8 mouse cellular contexts compared by ENCODE assay signal in the genomic region with DNA sequence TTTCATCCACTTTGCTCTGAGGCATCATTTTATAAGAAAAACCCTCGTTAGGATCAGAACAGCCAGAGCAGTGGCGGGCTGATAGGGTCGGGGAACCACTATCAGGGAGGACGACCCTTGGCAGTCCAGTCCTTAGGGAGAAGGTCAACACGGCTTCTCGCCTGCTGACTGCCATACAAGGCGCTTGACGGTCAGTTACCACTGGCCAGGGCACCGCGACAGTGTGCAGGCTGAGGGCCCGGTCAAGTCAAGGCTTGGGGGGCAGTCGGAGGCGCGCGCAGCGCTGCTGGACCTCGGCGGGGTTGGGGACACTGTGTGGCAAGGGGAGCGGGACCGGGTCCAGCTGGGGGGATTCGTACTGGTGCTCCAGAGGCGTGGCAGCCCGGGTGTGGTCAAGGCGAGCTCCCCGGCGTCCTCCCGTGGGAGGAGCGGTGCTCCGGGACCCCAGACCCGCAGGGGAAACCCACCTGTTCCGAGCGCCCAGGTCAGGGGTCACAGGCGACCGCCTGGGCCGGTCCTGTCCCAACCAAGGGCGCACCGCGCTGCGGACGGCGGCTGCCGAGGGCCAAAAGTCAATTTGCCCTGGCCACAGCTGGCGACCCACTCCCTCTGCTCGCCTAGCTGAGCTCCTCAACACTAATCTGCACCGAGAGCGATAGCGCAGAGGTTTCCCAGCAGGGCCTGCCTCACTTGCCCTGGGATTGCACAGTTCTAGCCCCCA. TPM values are rescaled to one million over a fixed set of nuclear protein-coding genes. Genes with fewer than 3 reads are reported as not detected.
DNase-seq lines count a peak whose midpoint lies in the region; ATAC-seq and TF ChIP-seq lines count a peak whose summit lies in the region.

A gene (minus strand): TSS at position 544 of the 721 bp plus-strand sequence.

- in situ Hi-C loops in ES-E14 (cut with MboI; ENCODE audit: low sequenced_read_pairs in 2 of 2, unreplicated experiment in 2 of 2): no loop called here

- H3K9me3 ChIP-seq in ES-E14 (ENCODE audit: control insufficient read depth, insufficient read depth, low read depth, low read length): no peaks in the 10 kb centered on the region
- H3K9me3 ChIP-seq in forebrain, embryonic 12.5 days: peaks cover 10% of the 10 kb centered on the region
- H3K9me3 ChIP-seq in limb, embryonic 11.5 days (ENCODE audit: control insufficient read depth, low read length): no peaks in the 10 kb centered on the region
- H3K9me3 ChIP-seq in midbrain, embryonic 10.5 days (replicated peaks): peaks cover 10% of the 10 kb centered on the region
- H3K9me3 ChIP-seq in stomach, embryonic 16.5 days (replicated peaks; ENCODE audit: control insufficient read depth, low read length): peaks cover 4% of the 10 kb centered on the region; the same call in 1 of the 2 replicates

- peak within 1 kb of the TSS; percentile 91 to 95 for H3K4me3 ChIP-seq in ES-E14 (ENCODE audit: insufficient read depth in 1 of 2, low read depth in 1 of 2, low read length in 2 of 2, poor library complexity in 1 of 2, severe bottlenecking in 1 of 2)
- peak within 1 kb of the TSS; percentile 42 for H3K4me3 ChIP-seq in forebrain, embryonic 12.5 days (replicated peaks)
- H3K4me3 ChIP-seq in limb, embryonic 11.5 days (ENCODE audit: low read depth, low read length): peak within 1 kb of the TSS; percentile 50
- peak within 1 kb of the TSS; percentile 71 for H3K4me3 ChIP-seq in midbrain, embryonic 10.5 days
- H3K4me3 ChIP-seq in stomach, embryonic 16.5 days (replicated peaks; ENCODE audit: low read length): peak within 1 kb of the TSS; percentile 51

- H3K9ac ChIP-seq in ES-E14 (ENCODE audit: insufficient read depth, low read depth, low read length, poor library complexity, severe bottlenecking): peak within 1 kb of the TSS; percentile 82
- H3K9ac ChIP-seq in forebrain, embryonic 12.5 days: peak within 1 kb of the TSS; percentile 44
- peak within 1 kb of the TSS; percentile 62 for H3K9ac ChIP-seq in limb, embryonic 11.5 days (ENCODE audit: low read length)
- peak within 1 kb of the TSS; percentile 70 for H3K9ac ChIP-seq in stomach, embryonic 16.5 days (ENCODE audit: low read length)

- H3K27me3 ChIP-seq in forebrain, embryonic 12.5 days: peaks cover 46% of the 10 kb centered on the region
- H3K27me3 ChIP-seq in limb, embryonic 11.5 days (ENCODE audit: control insufficient read depth, insufficient read depth, low read length): 0 out of 2 replicates have a peak, but pooled peaks cover 3% of the 10 kb centered on the region
- peaks cover 51% of the 10 kb centered on the region for H3K27me3 ChIP-seq in midbrain, embryonic 10.5 days (ENCODE audit: low read depth, poor library complexity, severe bottlenecking)
- no peaks in the 10 kb centered on the region; the same call in 1 of the 2 replicates for H3K27me3 ChIP-seq in stomach, embryonic 16.5 days (ENCODE audit: control insufficient read depth, insufficient read depth, low read length)

- WGBS in forebrain, embryonic 12.5 days: under 1% methylated on average over 46 of the region's 47 CpGs
- 1% methylated on average over 47 of the region's 47 CpGs for WGBS in limb, embryonic 11.5 days
- under 1% methylated on average over 47 of the region's 47 CpGs for WGBS in midbrain, embryonic 10.5 days
- 1% methylated on average over 47 of the region's 47 CpGs for WGBS in stomach, embryonic 16.5 days

- peaks cover 8% of the 10 kb centered on the region for H3K36me3 ChIP-seq in ES-E14 (ENCODE audit: control insufficient read depth, insufficient read depth, low read length, poor library complexity, severe bottlenecking)
- peaks cover 25% of the 10 kb centered on the region for H3K36me3 ChIP-seq in forebrain, embryonic 12.5 days (replicated peaks)
- peaks cover 14% of the 10 kb centered on the region for H3K36me3 ChIP-seq in limb, embryonic 11.5 days (ENCODE audit: control insufficient read depth, insufficient read depth, low read length)
- peaks cover 28% of the 10 kb centered on the region for H3K36me3 ChIP-seq in midbrain, embryonic 10.5 days
- H3K36me3 ChIP-seq in stomach, embryonic 16.5 days (ENCODE audit: control insufficient read depth, insufficient read depth, low read length): peaks cover 17% of the 10 kb centered on the region; the same call in 1 of the 2 replicates

- no peaks in the 10 kb centered on the region for H3K4me1 ChIP-seq in ES-E14 (ENCODE audit: control insufficient read depth in 2 of 2, insufficient read depth in 2 of 2, low read length in 2 of 2, poor library complexity in 1 of 2)
- peaks cover 7% of the 10 kb centered on the region for H3K4me1 ChIP-seq in forebrain, embryonic 12.5 days
- H3K4me1 ChIP-seq in limb, embryonic 11.5 days (ENCODE audit: control insufficient read depth, insufficient read depth, low read length): no peaks in the 10 kb centered on the region
- peaks cover 15% of the 10 kb centered on the region for H3K4me1 ChIP-seq in midbrain, embryonic 10.5 days
- H3K4me1 ChIP-seq in stomach, embryonic 16.5 days (ENCODE audit: control insufficient read depth, insufficient read depth, low read length): 0 out of 2 replicates have a peak, but pooled peaks cover 5% of the 10 kb centered on the region

- intact Hi-C loops in heart, postnatal 36 days (cut with DNase I): no loop called here

- H3K4me2 ChIP-seq in forebrain, embryonic 12.5 days: peak within 1 kb of the TSS; percentile 65
- H3K4me2 ChIP-seq in limb, embryonic 11.5 days (ENCODE audit: low read depth, severe bottlenecking): peak within 1 kb of the TSS; percentile 90
- H3K4me2 ChIP-seq in stomach, embryonic 16.5 days (ENCODE audit: low read depth, low read length): peak within 1 kb of the TSS; percentile 74

- no peak for DNase-seq in ES-E14 (ENCODE audit: low read depth, low spot score)
- DNase-seq in c-Kit-positive CD71-positive TER-119-negative erythroid progenitor cells, embryonic 14.5 days (ENCODE audit: low read depth): peak; percentile 29
- DNase-seq in heart, postnatal 36 days: peak; percentile 68 to 69
- peak; percentile 73 for DNase-seq in limb, embryonic 11.5 days (ENCODE audit: low spot score)
- peak; percentile 80 for DNase-seq in midbrain, embryonic 10.5 days (ENCODE audit: low spot score)
- DNase-seq in frontal cortex, postnatal 25 days (ENCODE audit: low spot score in 2 of 2): no peak

- no peak within 1 kb of the TSS for H3K27ac ChIP-seq in ES-E14 (ENCODE audit: insufficient read depth, low read depth, low read length, poor library complexity, severe bottlenecking)
- no peak within 1 kb of the TSS for H3K27ac ChIP-seq in forebrain, embryonic 12.5 days
- no peak within 1 kb of the TSS for H3K27ac ChIP-seq in limb, embryonic 11.5 days (replicated peaks; ENCODE audit: low read depth, low read length)
- H3K27ac ChIP-seq in midbrain, embryonic 10.5 days (replicated peaks): peak within 1 kb of the TSS; percentile 77
- no peak within 1 kb of the TSS for H3K27ac ChIP-seq in stomach, embryonic 16.5 days (ENCODE audit: low read length)

- peak; percentile 23; the same call in 1 of the 2 replicates for ATAC-seq in forebrain, embryonic 12.5 days (ENCODE audit: low FRiP score)
- ATAC-seq in limb, embryonic 11.5 days (ENCODE audit: insufficient number of reproducible peaks, low FRiP score, low TSS enrichment, low read depth): peak; percentile 39
- peak; percentile 40; the same call in 1 of the 2 replicates for ATAC-seq in stomach, embryonic 16.5 days (ENCODE audit: insufficient read depth, low FRiP score)

TF ChIP-seq in ES-E14, 5 proteins besides CTCF, POLR2A, EP300 and RAD21:
- TF ChIP-seq MAFK (IDR thresholded peaks at IDR 0.05; ENCODE audit: insufficient read depth, low read depth, low read length) (no peak), ZNF384 (IDR thresholded peaks at IDR 0.05; ENCODE audit: low read depth, low read length) (no peak), CHD2 (IDR thresholded peaks at IDR 0.05; ENCODE audit: low read depth, low read length) (no peak)

RNA-seq across cellular contexts. Expression of the gene that starts here (rescaled TPM):
- 0.54 and 0.90 TPM in 2 replicates for total RNA-seq in ES-E14 (2012; rRNA removed)
- 0.36 and 0.42 TPM in 2 replicates for polyA plus RNA-seq in forebrain, embryonic 12.5 days (2016; fragmentation: Nextera tagmentation; extraction: Ambion mirVana)
- 1 to 10 TPM; 7.6 to 8.5 TPM for total RNA-seq in heart, postnatal 36 days (2021)
- 0.24 and 0.33 TPM in 2 replicates for polyA plus RNA-seq in limb, embryonic 11.5 days (2014; fragmentation: Nextera tagmentation; extraction: Ambion mirVana)
- polyA plus RNA-seq in midbrain, embryonic 10.5 days (2016; fragmentation: Nextera tagmentation; extraction: Ambion mirVana): 0.58 and 0.91 TPM in 2 replicates
- polyA plus RNA-seq in stomach, embryonic 16.5 days (2015; fragmentation: Nextera tagmentation; extraction: Ambion mirVana): 0.75 and 0.92 TPM in 2 replicates

Comparison
In these comparisons a context has a peak if more than half of its experiments do, and no peak if none do; other contexts are left out.
1. Peak in ATAC-seq, H3K4me3 ChIP-seq, H3K9ac ChIP-seq and H3K4me2 ChIP-seq in forebrain, embryonic 12.5 days; RNA of the gene not detected or under 1 TPM.
2. Peak in DNase-seq, ATAC-seq, H3K4me3 ChIP-seq, H3K9ac ChIP-seq and H3K4me2 ChIP-seq in limb, embryonic 11.5 days; RNA of the gene not detected or under 1 TPM.
3. Peak in DNase-seq, H3K4me3 ChIP-seq and H3K27ac ChIP-seq in midbrain, embryonic 10.5 days; RNA of the gene not detected or under 1 TPM.
4. Peak in ATAC-seq, H3K4me3 ChIP-seq, H3K9ac ChIP-seq and H3K4me2 ChIP-seq in stomach, embryonic 16.5 days; RNA of the gene not detected or under 1 TPM.
5. DNase-seq: peak in c-Kit-positive CD71-positive TER-119-negative erythroid progenitor cells, embryonic 14.5 days (single experiment) and heart, postnatal 36 days (2 of 2); none in ES-E14 (single experiment) and frontal cortex, postnatal 25 days (0 of 2).
6. H3K4me3 ChIP-seq: peak in every context shown above with its lines; median percentile 93 in ES-E14; 71 in midbrain, embryonic 10.5 days; 51 in stomach, embryonic 16.5 days; 50 in limb, embryonic 11.5 days; 42 in forebrain, embryonic 12.5 days.
7. Peak in every context shown above with its lines, with median percentiles within 50 percentile points of each other: H3K9ac ChIP-seq, ATAC-seq and H3K4me2 ChIP-seq.